Mouse (Mus musculus) left cerebral cortex, adult 2 months (tissue): Measurements from ENCODE around the gene Sec24c. TPM values are rescaled to one million over a fixed set of nuclear protein-coding genes. Genes with fewer than 3 reads are reported as not detected.
A peak's percentile ranks its signal among the peaks of the same experiment; 100 is the strongest.

ENCODE experiments used
- DNase-seq, 2 experiments: peaks; one replicate each; pipeline ENCODE4 v3.0.0; 2021 to 2022; ENCODE audit warnings: low spot score in 2 of 2, mixed read lengths in 1 of 2; ENCODE audit errors: extremely low spot score in 1 of 2
- H3K27ac ChIP-seq: fragments of 200-600 bp; 2 replicates; pipeline ENCODE4 v1.8.1; 2022
- H3K4me3 ChIP-seq: fragments of 200-600 bp; 2 replicates; pipeline ENCODE4 v1.8.1; 2022
- CTCF ChIP-seq: fragments of 200-600 bp; IDR thresholded peaks from 2 replicates; pipeline ENCODE4 v1.8.1; 2022; ENCODE audit warnings: antibody characterized with exemption, mild to moderate bottlenecking, moderate library complexity
- intact Hi-C: fragments of 180-260 bp; cut with DNase I; formaldehyde crosslinking; loops from one replicate; pipeline ENCODE4 v1.15.1; 2025
- total RNA-seq, 2 experiments: library from RNA; stranded (reverse); gene quantifications; 2 replicates each; pipeline ENCODE4 v1.2.3; 2021

Sec24c gene
- total RNA-seq, 2 experiments from 2014 or later: 113 to 115 TPM

- intact Hi-C loops: no loop called here
- no peak overlapping the region for H3K4me3 ChIP-seq
- TF ChIP-seq CTCF: no peak
- DNase-seq: no peak
- H3K27ac ChIP-seq: no peak overlapping the region
Measured at GRCm38 (mm10) chr14:20691772-20692171, 17.7 kb downstream of the Sec24c start.

GRCm38 (mm10) chr14:20693589-20694101 is 19.5 kb downstream of the Sec24c start:
- DNase-seq: no peak
- Histone ChIP-seq H3K27ac (peak overlapping the region; percentile 99; the same call in 1 of the 2 replicates), H3K4me3 (no peak overlapping the region)
- intact Hi-C loops: no loop called here
- TF ChIP-seq CTCF: no peak

GRCm38 (mm10) chr14:20694185-20694883 is 20.2 kb downstream of the Sec24c start:
- no peak for TF ChIP-seq CTCF
- Histone ChIP-seq H3K4me3 (peak overlapping the region; percentile 99), H3K27ac (peak overlapping the region; percentile 99)
- no peak for DNase-seq
- intact Hi-C loops: no loop called here

GRCm38 (mm10) chr14:20694884-20695760 is 21.0 kb downstream of the Sec24c start, which contains the start of gene Fut11:
Fut11 (plus strand) TSS chr14:20694968.
- peak; percentile 81 to 84 for DNase-seq
- TF ChIP-seq CTCF: no peak
- intact Hi-C loops: no loop called here
- Histone ChIP-seq H3K4me3 (peak within 1 kb of the TSS; percentile 99), H3K27ac (peak within 1 kb of the TSS; percentile 99)

- H3K27ac ChIP-seq: peak overlapping the region; percentile 99
- no peak for DNase-seq
- peak overlapping the region; percentile 99 for H3K4me3 ChIP-seq
- TF ChIP-seq CTCF: no peak
- intact Hi-C loops: no loop called here
Measured at GRCm38 (mm10) chr14:20695761-20696520, 21.8 kb downstream of the Sec24c start.

GRCm38 (mm10) chr14:20696986-20697385 is 22.9 kb downstream of the Sec24c start:
- TF ChIP-seq CTCF: peak; percentile 57
- peak; percentile 48 to 55 for DNase-seq
- H3K4me3 ChIP-seq: peak overlapping the region; percentile 99
- intact Hi-C loops: no loop called here
- peak overlapping the region; percentile 59 for H3K27ac ChIP-seq

- DNase-seq: no peak
- no peak for TF ChIP-seq CTCF
- Histone ChIP-seq H3K4me3 (peak overlapping the region; percentile 99), H3K27ac (no peak overlapping the region)
- intact Hi-C loops: no loop called here
Measured at GRCm38 (mm10) chr14:20698515-20698914, 24.4 kb downstream of the Sec24c start.

- intact Hi-C loops: no loop called here
- TF ChIP-seq CTCF: no peak
- DNase-seq: no peak
- Histone ChIP-seq H3K27ac (no peak overlapping the region), H3K4me3 (no peak overlapping the region)
Measured at GRCm38 (mm10) chr14:20700362-20700761, 26.3 kb downstream of the Sec24c start.

GRCm38 (mm10) chr14:20701554-20701953 is 27.4 kb downstream of the Sec24c start:
- TF ChIP-seq CTCF: no peak
- intact Hi-C loops: no loop called here
- peak overlapping the region; percentile 90 for H3K4me3 ChIP-seq
- DNase-seq: no peak
- no peak overlapping the region; the same call in 1 of the 2 replicates for H3K27ac ChIP-seq

GRCm38 (mm10) chr14:20702096-20702740 is 28.1 kb downstream of the Sec24c start:
- Histone ChIP-seq H3K4me3 (peak overlapping the region; percentile 90), H3K27ac (peak overlapping the region; percentile 91)
- DNase-seq: no peak
- TF ChIP-seq CTCF: no peak
- intact Hi-C loops: no loop called here
